Mouse (Mus musculus) skeletal muscle tissue, adult 2 months (tissue): ENCODE measurements around the gene Btrc.

ENCODE experiments used
- DNase-seq: peaks from one replicate; pipeline ENCODE4 v3.0.0-alpha.2; 2012; ENCODE audit warnings: low read depth, low spot score

Btrc gene

GRCm38 (mm10) chr19:45428146-45428545 lies 64.6 kb downstream of the Btrc start:
- no peak for DNase-seq

DNA sequence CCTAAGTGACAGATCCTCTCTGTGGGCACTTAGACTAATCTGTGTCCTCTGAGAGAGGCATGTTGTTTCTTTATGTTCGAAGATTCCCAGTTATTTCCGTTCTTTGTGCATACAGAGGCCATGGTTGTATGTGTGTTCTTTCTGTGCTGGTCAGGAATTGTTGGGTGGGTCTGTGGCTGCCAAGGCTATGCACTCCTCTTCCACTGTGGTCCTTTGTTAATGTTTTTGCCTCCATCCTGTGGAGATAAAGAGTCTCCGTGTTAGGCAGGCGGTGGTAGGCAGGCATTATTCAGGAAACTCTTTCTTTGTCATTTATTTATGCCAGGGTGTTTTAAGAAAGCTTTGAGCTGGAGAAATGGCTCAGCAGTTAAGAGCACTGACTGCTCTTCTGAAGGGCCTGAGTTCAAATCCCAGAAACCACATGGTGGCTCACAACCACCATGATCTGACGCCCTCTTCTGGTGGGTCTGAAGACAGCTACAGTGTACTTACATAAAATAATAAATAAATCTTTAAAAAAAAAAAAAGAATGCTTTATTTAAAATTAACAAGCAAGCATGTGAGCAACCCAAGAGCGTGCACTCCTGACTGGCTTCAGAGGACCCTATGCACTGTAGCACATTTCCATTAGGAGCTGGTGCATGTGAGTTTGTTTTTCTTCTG lies 67.6 kb downstream of the Btrc start:
- no peak for DNase-seq

DNA sequence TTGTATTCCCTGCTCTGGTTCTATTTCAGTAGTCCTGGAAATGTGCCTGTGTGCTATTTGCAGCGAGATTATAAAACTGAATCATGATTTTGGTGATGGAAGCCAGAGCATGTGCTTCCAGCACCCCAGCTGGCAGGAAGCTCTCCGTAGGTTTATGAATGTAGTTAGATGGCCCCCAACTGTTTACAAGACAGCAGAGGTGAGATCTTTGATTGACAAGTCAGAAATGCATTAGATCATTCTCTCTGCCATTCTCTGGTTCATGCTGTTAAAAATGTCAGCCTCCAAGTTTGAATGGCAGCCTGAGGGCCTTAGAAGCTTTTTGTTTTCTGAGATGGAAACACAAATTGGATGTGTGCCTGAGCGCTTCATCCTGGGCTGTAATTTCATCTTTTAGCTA lies 68.8 kb downstream of the Btrc start:
- DNase-seq = peak; percentile 32

GRCm38 (mm10) chr19:45436019-45436418 lies 72.5 kb downstream of the Btrc start:
- DNase-seq = peak; percentile 85

DNA sequence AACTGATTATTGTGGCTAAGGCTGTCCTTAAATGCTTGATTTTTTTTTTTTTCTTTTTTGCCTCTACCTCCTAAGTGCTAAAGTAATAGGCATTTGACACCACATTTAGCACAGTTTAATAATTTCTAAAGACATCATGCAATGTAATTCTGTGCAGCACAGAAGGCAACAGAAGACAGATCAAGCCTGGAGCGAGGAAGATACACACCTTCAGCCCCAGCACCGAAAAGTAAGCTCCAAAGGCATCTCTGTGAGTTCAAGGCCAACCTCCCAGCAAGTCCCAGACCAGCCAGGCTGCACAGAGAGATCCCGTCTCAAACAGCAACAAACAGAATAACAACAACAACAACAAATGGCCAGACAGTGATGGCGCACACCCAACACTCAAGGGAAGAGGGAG lies 73.6 kb downstream of the Btrc start:
- no peak for DNase-seq

DNA sequence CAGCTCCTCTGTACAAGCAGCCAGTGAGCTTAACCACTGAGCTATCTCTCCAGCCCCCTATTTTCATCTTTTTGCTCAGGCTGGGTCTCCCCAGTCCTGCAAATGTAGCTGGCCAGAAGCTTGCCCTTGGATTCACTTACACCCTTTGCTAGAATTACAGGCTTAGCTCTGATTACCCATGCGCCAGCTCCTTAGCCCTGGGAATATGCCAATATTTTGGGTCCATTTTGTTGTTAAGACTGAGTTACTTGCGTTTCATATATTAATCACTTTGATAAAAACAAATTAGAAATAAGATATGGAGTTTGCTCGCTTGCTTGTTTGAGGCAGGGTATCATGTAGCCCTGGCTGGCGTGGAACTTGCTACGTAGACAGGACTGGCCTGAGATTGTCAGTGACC lies 74.7 kb downstream of the Btrc start:
- DNase-seq = peak; percentile 63

DNA sequence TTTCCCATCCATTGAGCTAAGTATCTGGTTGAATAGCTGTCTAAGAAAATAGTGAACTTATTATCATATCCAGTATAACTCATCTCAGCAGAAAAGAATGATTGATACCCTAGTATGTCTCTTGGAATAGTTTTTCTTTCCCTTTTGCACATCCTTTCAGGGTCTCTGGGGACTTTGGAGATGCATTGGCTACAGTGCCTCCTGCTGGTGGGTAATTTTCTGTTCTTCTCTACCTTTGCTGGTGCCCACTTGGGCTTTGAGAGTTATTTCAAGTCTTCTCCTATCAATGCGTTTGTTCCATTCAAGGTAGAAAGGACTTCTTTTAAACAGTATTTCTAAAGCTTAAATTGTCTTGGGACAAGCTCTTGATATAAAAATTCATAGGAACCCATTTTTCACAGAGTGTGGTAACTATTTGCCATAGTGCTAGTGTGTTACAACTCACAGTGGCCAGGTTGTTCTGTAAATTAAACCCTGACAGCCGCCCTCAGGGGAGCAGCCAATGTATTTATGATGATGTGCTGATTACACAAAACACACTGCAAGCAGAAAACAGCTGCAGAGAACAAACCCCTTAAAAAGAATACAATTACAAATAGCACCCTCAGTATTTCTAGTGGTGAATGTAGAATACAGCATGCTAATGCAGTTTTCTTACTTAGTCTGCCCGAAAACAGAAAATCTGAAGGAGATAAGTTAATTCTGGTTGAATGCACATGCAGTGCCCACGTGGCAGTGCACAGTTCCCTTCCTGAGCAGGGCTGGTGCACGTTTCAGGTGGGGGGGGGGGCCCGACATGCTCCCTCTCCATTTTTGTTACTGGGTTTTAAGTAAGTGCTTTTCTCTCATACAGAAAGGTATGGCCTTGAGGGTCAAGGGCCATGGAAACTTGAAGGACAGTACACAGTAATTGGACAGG lies 75.7 kb downstream of the Btrc start:
- DNase-seq = no peak

- DNase-seq = no peak
Measured at GRCm38 (mm10) chr19:45440554-45441175, 77.1 kb downstream of the Btrc start.

GRCm38 (mm10) chr19:45441717-45442116 lies 78.2 kb downstream of the Btrc start:
- no peak for DNase-seq

DNA sequence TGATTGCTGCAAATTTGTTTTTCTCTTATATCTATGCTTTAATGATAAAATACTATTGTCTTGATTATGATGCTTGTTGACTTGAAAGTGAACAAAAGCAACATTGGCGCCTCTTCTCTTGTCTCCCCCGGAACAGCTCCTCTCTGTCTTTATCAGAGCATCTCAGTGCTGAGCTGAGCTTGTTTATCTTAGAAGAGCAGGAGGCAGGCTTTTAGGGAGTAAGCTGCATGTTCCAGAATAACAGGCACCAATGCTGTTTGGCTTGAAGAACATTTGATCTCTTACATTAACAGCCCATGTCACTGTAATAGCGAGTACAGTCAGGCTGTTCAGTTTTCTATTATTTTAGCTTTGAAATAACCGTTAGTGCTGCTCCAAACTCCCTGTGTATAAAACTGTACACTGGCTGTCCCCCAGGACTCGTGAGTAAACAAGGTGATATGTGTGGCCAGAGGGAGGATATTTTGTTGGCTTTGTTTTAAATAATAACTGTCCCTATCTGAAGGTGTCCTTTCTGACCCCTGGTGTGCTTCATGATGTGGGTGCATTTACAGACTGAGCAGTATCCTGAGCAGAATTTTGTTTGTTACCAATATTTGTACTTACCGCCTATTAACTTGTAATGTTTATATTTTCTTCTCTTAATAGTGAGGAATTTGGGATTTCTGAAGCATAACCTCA lies 81.9 kb downstream of the Btrc start:
- no peak for DNase-seq

GRCm38 (mm10) chr19:45446631-45447030 lies 83.1 kb downstream of the Btrc start:
- no peak for DNase-seq

- no peak for DNase-seq
Measured at GRCm38 (mm10) chr19:45447222-45447621, 83.7 kb downstream of the Btrc start.

- no peak for DNase-seq
Measured at GRCm38 (mm10) chr19:45447886-45448285, 84.4 kb downstream of the Btrc start.

DNA sequence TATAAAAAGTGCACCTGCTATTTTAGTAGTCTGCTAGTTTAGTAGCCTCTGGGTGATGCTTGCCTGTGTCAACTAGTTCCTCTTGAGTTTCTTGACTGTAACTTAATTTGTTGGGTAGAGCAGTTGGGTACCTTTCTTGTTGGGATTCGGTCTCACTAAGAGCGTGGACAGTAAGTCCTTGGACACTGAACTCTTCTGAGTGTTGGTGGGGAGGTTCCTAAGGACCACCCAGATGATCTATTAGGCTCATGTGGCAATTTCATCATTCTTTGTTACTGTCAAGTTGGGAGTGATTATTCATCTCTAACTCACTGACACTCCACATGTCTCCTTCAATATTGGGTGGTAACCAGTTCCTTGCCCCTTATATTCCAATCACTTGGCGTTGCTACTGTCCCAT lies 90.9 kb downstream of the Btrc start:
- no peak for DNase-seq

DNA sequence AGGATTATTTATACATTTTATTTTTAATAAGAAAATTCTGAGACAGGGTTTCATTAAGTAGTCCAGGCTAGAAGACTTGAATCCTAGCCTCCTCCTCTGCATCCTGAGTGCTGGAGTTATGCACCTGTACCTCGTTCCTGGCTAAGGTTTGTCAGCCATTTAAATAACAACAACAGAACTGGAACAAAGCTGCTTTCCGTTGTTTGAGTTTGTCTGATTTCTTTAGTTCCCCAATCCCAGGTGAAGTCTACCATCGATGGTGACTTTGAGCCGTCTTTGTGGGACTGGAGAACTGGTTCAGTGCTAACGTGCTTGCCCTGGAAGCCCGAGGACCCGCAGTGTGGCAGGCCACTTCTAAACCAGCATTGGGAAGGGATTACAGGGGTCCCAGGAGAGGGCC lies 93.4 kb downstream of the Btrc start:
- DNase-seq = no peak

DNA sequence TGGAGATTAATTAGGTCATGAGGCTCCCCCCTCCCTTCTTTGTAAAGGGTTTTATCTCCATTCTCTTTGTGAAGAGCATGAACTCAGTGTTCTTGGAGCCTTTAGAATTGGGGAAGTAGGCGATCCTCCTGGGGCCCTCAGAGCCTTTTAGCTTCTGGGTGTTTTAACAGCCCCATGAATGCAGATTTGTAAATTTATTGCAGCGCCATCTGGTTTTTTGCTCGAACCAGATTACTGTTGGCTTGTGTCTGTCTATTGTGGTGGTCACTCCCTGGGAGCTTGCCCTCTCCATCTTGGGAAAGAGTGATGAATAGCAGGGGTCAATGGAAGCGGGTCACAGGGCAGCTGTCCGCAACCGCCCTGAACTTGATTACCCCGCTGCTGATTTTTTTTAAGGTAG lies 95.2 kb downstream of the Btrc start:
- DNase-seq = no peak

GRCm38 (mm10) chr19:45459931-45460665 lies 96.6 kb downstream of the Btrc start:
- no peak for DNase-seq

- no peak for DNase-seq
Measured at GRCm38 (mm10) chr19:45460749-45461736, 97.5 kb downstream of the Btrc start.

- DNase-seq = no peak
Measured at GRCm38 (mm10) chr19:45469760-45470159, 106.2 kb downstream of the Btrc start.
